Mouse (Mus musculus): Measurements from ENCODE around the gene Gm10217. TPM values are rescaled to one million over a fixed set of nuclear protein-coding genes. Genes with fewer than 3 reads are reported as not detected.

Gm10217 gene
- not detected for polyA plus RNA-seq (2017; shearing (Covaris generic))

DNA sequence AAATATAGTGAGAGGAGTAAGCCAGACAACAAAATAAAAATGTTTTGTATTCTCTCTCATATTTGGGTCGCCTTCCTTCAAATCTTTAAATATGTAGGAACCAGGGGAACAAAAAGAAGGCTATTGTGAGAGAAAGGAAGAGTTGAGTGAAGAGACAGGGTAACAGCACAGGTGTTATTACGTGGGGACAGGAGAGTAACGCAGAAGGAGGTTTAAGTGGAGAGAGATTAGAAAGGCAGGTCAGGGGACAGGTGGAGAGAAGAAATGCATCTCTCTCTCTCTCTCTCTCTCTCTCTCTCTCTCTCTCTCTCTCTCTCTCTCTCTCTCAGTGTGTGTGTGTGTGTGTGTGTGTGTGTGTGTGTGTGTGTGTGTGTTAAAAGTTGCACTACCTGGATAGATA lies at the start of gene Gm10217:
Gene Gm10217 (plus strand): TSS at position 301 of the 400 bp plus-strand sequence.

Other genes starting within 250 kb of the Gm10217 start
- 1 to 10 TPM in 1 of 2 experiments, under 1 TPM in 1; 0.12 to 1.4 TPM for gene Fam155a, start 93.1 kb upstream of the Gm10217 start, polyA plus RNA-seq (2017; shearing (Covaris generic))
- 1 to 10 TPM; 4.2 to 4.8 TPM for gene Lig4, start 113.4 kb downstream of the Gm10217 start, polyA plus RNA-seq (2017; shearing (Covaris generic))
- gene Abhd13, start 113.5 kb downstream of the Gm10217 start, polyA plus RNA-seq (2017; shearing (Covaris generic)), result 10 to 100 TPM; 18.5 to 22.6 TPM
- gene Tnfsf13b, start 142.2 kb downstream of the Gm10217 start, polyA plus RNA-seq (2017; shearing (Covaris generic)), result 10 to 100 TPM in 1 of 2 experiments, 1 to 10 TPM in 1; 5.4 to 13.6 TPM

All from inflammation-experienced regulatory T-cells (primary cell).